Mouse (Mus musculus): ENCODE data around the gene Ccdc191. TPM values are rescaled to one million over a fixed set of nuclear protein-coding genes. Genes with fewer than 3 reads are reported as not detected.

Gene Ccdc191
- 7.2 to 11.2 TPM (median 9.9 TPM) in 4 replicates for total RNA-seq (2023)

DNA sequence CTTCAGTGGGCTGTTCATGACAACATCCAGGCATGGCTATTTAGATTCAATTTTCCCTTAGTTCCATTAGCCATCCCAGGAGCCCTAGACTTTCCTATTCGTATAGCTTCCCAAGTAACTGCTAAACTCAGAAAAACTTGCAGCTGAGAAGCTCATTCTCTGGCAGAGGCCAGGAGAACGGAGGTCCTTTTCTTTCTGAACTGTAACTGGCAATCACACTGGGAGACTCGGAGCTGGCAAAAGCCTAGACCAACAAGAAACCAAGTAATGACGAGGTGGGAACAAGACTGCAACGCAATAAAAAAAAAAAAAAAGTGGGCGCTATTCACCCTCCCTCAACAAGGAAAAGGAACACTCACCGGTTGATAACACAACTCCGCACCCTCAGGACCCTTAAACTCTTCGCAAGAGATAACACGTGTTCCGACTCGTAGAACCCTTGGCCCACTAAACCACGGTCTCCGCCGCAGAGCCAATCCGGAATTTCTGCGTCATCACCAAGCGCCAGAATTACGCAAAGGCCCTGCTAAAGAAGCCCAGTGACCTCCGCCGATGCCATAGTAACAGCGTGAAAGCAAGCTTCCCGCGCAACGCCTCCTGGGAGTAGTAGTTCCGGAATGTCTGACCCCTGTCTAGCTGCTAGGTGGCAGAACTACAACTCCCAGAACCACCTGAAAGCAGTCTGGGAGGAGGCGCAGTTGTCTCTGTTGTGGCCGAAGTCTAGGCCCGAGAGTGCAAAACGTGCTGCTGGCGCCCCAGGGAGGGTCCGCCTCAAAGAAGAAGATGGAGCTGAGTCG is at the start of gene Ccdc191:
Ccdc191 (plus strand) TSS at position 593 of the 797 bp plus-strand sequence.

DNA sequence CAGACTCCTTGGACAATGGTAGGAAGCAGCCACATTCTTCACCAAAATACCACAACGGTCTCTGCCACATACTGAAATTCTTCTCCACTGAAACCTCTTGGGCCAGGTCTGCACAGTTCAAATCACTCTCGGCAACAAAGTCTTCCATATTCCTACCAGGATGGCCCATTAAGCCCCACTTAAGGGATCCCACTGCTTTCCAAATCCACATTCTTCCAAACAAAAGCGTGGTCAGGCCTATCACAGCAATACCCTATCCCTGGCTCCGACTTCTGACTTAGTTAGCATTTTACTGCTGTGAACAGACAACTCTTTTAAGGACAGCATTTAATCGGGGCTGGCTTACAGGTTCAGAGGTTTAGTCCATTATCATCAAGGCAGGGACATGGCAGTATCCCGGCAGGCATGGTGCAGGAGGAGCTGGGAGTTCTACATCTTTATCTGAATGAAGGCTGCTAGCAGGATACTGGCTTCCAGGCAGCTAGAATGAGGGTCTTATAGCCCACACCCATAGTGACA is 36.8 kb downstream of the Ccdc191 start, which contains the start of gene Qtrt2:
Qtrt2 (minus strand) TSS at position 469 of the 519 bp plus-strand sequence.

GRCm38 (mm10) chr16:43979328-43980109 is 89.9 kb downstream of the Ccdc191 start, which contains the start of gene Zdhhc23:
Zdhhc23 (minus strand) TSS chr16:43979791.

Other genes starting within 250 kb of the Ccdc191 start
- gene Tigit, start 225.7 kb upstream of the Ccdc191 start, total RNA-seq (2023): not detected in 4 replicates
- gene Drd3, start 135.8 kb upstream of the Ccdc191 start, total RNA-seq (2023): not detected in 4 replicates
- 43.0 to 73.4 TPM (median 57.5 TPM) in 4 replicates for gene Qtrt2, start 37.0 kb downstream of the Ccdc191 start, total RNA-seq (2023)
- 9.2 to 12.6 TPM (median 11.6 TPM) in 4 replicates for gene Zdhhc23, start 90.0 kb downstream of the Ccdc191 start, total RNA-seq (2023)
- gene Gramd1c, start 173.5 kb downstream of the Ccdc191 start, total RNA-seq (2023): 1.7 to 3.8 TPM (median 2.4 TPM) in 4 replicates
- gene Atp6v1a, start 249.9 kb downstream of the Ccdc191 start, total RNA-seq (2023): 32.9 to 45.0 TPM (median 36.4 TPM) in 4 replicates